Mouse (Mus musculus): ENCODE data around the gene Gpr35. TPM values are rescaled to one million over a fixed set of nuclear protein-coding genes. Genes with fewer than 3 reads are reported as not detected.
A peak's percentile ranks its signal among the peaks of the same experiment; 100 is the strongest.

Gene Gpr35
- polyA plus RNA-seq, 1 experiment from 2014 or later, result not detected

DNA sequence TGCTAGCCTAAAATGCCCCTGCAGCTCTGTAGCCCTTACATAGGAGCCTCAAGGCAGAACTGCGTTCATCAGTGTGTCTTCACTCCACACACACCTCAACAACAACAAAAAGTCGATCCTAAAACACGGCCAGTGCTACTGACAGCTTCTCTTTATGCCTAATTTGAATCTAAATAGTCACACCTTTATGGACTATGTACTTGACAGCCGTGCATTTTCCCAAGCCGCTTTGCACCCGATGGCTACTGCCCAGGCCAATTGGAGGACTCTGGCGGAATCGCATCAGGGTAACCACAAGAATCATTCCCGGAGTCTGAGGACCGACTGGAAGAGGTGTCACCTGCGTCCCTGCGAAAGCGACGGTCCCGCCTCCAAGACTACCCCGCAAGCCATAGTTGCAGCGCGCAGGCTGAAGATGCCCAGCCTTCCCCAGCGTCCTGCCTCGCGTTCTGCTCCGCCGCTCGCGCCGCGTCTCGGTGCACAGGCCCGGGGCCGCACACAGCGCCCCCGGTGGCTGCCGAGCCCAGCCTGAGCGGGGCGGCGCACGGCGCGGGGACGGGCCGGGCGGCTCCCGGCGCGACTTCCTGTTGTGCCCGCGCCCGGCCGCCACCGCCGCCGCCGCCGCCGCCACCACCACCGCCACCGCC, 40.3 kb upstream of the Gpr35 start, which contains the start of gene Rnpepl1:
Gene Rnpepl1, plus strand, starts transcription at position 545 of the 647 bp plus-strand sequence.
- peak within 1 kb of the TSS; percentile 90 for H3K9ac ChIP-seq (ENCODE audit: low read depth, low read length)
- peak within 1 kb of the TSS; percentile 96 for H3K4me2 ChIP-seq (replicated peaks; ENCODE audit: low read depth, low read length)
- ATAC-seq (ENCODE audit: low FRiP score), result peak; percentile 68
- peak within 1 kb of the TSS; percentile 86 for H3K4me3 ChIP-seq (ENCODE audit: low read depth, low read length)
- 0 out of 2 replicates have a peak, but pooled peaks cover 3% of the 10 kb centered on the region for H3K36me3 ChIP-seq (ENCODE audit: control insufficient read depth, insufficient read depth, low read length)
- DNase-seq (ENCODE audit: low spot score), result peak; percentile 87
- peaks cover 5% of the 10 kb centered on the region; the same call in 1 of the 2 replicates for H3K27me3 ChIP-seq (ENCODE audit: control insufficient read depth, insufficient read depth, low read length)
- H3K4me1 ChIP-seq (replicated peaks; ENCODE audit: control insufficient read depth, insufficient read depth, low read length), result peaks cover 10% of the 10 kb centered on the region
- peak within 1 kb of the TSS; percentile 88 for H3K27ac ChIP-seq (ENCODE audit: low read depth, low read length)
- under 1% methylated on average over 30 of the region's 57 CpGs for WGBS
- H3K9me3 ChIP-seq (ENCODE audit: control insufficient read depth, low read length), result no peaks in the 10 kb centered on the region

DNA sequence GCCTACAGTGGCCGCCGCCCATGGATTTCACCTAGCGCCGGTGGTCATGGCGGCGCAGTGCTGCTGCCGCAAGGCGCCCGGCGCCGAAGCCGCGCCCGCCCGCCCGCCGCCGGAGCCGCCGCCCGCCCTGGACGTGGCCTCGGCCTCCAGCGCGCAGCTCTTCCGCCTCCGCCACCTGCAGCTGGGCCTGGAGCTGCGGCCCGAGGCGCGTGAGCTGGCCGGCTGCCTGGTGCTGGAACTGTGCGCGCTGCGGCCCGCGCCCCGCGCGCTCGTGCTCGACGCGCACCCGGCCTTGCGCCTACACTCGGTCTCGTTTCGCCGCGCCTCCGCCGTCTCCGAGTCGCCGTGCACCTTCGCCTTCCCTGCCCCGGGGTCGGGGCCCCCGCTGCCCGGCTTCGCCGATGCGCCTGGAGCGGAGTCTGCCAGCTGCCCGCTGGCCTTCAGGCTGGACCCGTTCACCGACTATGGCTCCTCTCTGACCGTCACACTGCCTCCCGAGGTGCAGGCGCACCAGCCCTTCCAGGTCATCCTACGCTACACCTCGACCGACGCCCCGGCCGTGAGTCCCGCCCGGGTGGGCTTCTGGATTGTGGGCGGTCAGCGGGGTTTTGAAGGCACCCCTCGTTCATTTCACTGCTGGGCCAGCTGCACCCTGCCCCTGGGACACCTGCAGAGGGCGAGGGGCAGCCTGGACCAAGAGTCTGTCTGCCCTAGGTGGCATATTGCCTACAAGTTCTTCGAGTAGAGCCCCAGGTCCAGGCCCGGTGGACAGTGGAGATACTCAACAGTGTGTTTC, 39.5 kb upstream of the Gpr35 start:
- H3K4me3 ChIP-seq (ENCODE audit: low read depth, low read length), result peak overlapping the region; percentile 86
- 0 out of 2 replicates have a peak, but pooled peaks cover 3% of the 10 kb centered on the region for H3K36me3 ChIP-seq (ENCODE audit: control insufficient read depth, insufficient read depth, low read length)
- 1% methylated on average over 59 of the region's 85 CpGs for WGBS
- peak; percentile 30 for ATAC-seq (ENCODE audit: low FRiP score)
- H3K4me2 ChIP-seq (replicated peaks; ENCODE audit: low read depth, low read length), result peak overlapping the region; percentile 96
- peaks cover 10% of the 10 kb centered on the region for H3K4me1 ChIP-seq (replicated peaks; ENCODE audit: control insufficient read depth, insufficient read depth, low read length)
- peaks cover 5% of the 10 kb centered on the region; the same call in 1 of the 2 replicates for H3K27me3 ChIP-seq (ENCODE audit: control insufficient read depth, insufficient read depth, low read length)
- no peaks in the 10 kb centered on the region for H3K9me3 ChIP-seq (ENCODE audit: control insufficient read depth, low read length)
- H3K27ac ChIP-seq (ENCODE audit: low read depth, low read length), result peak overlapping the region; percentile 88
- DNase-seq (ENCODE audit: low spot score), result peak; percentile 72
- peak overlapping the region; percentile 90 for H3K9ac ChIP-seq (ENCODE audit: low read depth, low read length)

DNA sequence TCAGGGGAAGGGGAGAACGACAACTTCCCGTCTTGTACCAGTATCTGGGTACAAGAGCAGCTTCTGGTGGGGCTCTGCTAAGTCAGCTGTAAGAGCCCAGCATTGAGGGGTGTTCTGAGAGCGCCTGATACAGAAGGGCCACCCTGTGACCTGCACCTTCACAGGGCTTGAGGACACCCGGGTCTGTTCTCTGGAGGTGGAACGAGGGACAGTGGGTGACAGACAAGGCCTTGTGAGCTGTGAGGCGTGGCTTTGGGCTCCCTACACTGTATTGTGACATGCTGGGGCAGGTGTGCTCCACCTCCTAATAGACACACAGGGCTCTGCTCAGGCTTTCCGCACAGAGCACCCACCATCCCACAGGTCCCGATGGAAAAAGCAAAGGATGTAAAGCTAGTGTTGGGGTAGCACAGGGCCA, 38.9 kb upstream of the Gpr35 start:
- no peak for ATAC-seq (ENCODE audit: low FRiP score)
- Histone ChIP-seq H3K9me3 (ENCODE audit: control insufficient read depth, low read length) (no peaks in the 10 kb centered on the region), H3K4me1 (replicated peaks; ENCODE audit: control insufficient read depth, insufficient read depth, low read length) (peaks cover 9% of the 10 kb centered on the region), H3K27ac (ENCODE audit: low read depth, low read length) (no peak overlapping the region), H3K9ac (ENCODE audit: low read depth, low read length) (peak overlapping the region; percentile 90), H3K4me2 (replicated peaks; ENCODE audit: low read depth, low read length) (peak overlapping the region; percentile 96), H3K4me3 (ENCODE audit: low read depth, low read length) (peak overlapping the region; percentile 86), H3K27me3 (ENCODE audit: control insufficient read depth, insufficient read depth, low read length) (peaks cover 5% of the 10 kb centered on the region; the same call in 1 of the 2 replicates), H3K36me3 (ENCODE audit: control insufficient read depth, insufficient read depth, low read length) (0 out of 2 replicates have a peak, but pooled peaks cover 3% of the 10 kb centered on the region)
- 43% methylated on average over 8 of the region's 8 CpGs for WGBS
- DNase-seq (ENCODE audit: low spot score), result no peak

DNA sequence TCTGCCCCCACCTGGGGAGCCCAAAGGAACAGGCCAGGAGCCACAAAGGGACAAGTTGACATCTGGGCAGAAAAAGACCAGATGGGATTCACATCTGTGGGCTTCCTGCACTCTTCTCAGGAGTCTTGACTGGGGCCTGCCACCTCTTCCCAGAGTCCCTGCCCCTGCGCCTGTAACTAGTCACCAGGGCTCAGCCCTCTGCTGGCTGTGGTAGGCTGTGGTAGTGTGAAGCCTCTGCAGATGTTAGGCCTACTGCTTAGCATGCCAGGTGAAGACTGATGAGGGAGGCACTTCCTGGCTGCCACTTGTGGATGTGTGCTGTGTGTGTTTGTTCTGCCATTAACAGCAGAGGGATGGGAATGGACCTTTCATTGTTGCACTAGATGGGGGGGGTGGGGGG, 38.4 kb upstream of the Gpr35 start:
- peak; percentile 31 for DNase-seq (ENCODE audit: low spot score)
- H3K27ac ChIP-seq (ENCODE audit: low read depth, low read length), result no peak overlapping the region

DNA sequence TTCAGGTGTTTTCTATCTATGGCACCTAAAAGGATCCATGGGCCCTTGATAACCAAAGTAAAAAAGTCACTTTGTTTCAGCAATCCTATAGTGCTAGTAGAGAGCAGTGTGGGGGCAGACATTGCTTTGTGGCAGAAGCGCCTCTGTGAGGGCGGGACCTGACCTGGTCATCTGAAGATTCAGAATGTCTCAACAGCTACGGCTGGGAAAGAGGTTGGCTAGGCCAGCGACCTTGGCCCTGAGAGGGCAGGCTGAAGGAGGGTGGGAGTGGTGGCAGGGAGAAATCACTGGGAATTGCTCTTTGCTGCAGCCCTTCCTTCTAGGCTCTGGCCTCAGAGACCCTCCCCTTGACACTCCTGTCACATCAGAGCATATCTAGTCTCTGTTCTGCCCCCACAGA, 36.4 kb upstream of the Gpr35 start:
- DNase-seq (ENCODE audit: low spot score), result no peak
- Histone ChIP-seq H3K4me3 (ENCODE audit: low read depth, low read length) (no peak overlapping the region), H3K4me2 (replicated peaks; ENCODE audit: low read depth, low read length) (no peak overlapping the region), H3K36me3 (ENCODE audit: control insufficient read depth, insufficient read depth, low read length) (peaks cover 6% of the 10 kb centered on the region; the same call in 1 of the 2 replicates), H3K9me3 (ENCODE audit: control insufficient read depth, low read length) (no peaks in the 10 kb centered on the region), H3K27me3 (ENCODE audit: control insufficient read depth, insufficient read depth, low read length) (peaks cover 3% of the 10 kb centered on the region; the same call in 1 of the 2 replicates), H3K4me1 (replicated peaks; ENCODE audit: control insufficient read depth, insufficient read depth, low read length) (peaks cover 8% of the 10 kb centered on the region), H3K27ac (ENCODE audit: low read depth, low read length) (no peak overlapping the region), H3K9ac (ENCODE audit: low read depth, low read length) (no peak overlapping the region)
- 80% methylated on average over 4 of the region's 4 CpGs for WGBS
- ATAC-seq (ENCODE audit: low FRiP score), result no peak

More for the DNA sequence above, 38.4 kb upstream of the Gpr35 start:
- Histone ChIP-seq H3K4me2 (replicated peaks; ENCODE audit: low read depth, low read length) (peak overlapping the region; percentile 96), H3K9me3 (ENCODE audit: control insufficient read depth, low read length) (no peaks in the 10 kb centered on the region), H3K36me3 (ENCODE audit: control insufficient read depth, insufficient read depth, low read length) (0 out of 2 replicates have a peak, but pooled peaks cover 3% of the 10 kb centered on the region), H3K27me3 (ENCODE audit: control insufficient read depth, insufficient read depth, low read length) (peaks cover 5% of the 10 kb centered on the region; the same call in 1 of the 2 replicates), H3K4me1 (replicated peaks; ENCODE audit: control insufficient read depth, insufficient read depth, low read length) (peaks cover 8% of the 10 kb centered on the region), H3K4me3 (ENCODE audit: low read depth, low read length) (peak overlapping the region; percentile 86; the same call in 1 of the 2 replicates), H3K9ac (ENCODE audit: low read depth, low read length) (no peak overlapping the region)
- no peak for ATAC-seq (ENCODE audit: low FRiP score)
- WGBS, result 43% methylated on average over 1 of the region's 1 CpGs

DNA sequence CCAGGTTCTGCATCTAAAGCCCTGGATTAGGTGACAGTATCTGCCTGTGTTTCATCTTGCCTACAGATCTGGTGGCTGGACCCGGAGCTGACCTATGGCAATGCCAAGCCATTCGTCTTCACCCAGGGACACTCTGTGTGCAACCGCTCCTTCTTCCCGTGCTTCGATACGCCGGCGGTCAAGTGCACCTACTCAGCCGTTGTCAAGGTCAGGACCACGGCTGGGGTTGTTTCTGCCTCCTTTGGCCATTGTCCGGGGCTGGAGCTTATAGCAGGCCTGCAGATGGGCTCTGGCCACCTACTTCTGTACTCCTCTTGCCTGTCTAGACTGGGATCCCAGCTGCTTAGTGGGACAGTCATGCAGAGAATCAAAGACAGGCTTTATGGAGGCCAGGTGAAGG, 35.7 kb upstream of the Gpr35 start:
- Histone ChIP-seq H3K36me3 (ENCODE audit: control insufficient read depth, insufficient read depth, low read length) (peaks cover 6% of the 10 kb centered on the region; the same call in 1 of the 2 replicates), H3K27me3 (ENCODE audit: control insufficient read depth, insufficient read depth, low read length) (no peaks in the 10 kb centered on the region), H3K4me1 (replicated peaks; ENCODE audit: control insufficient read depth, insufficient read depth, low read length) (peaks cover 2% of the 10 kb centered on the region), H3K4me2 (replicated peaks; ENCODE audit: low read depth, low read length) (no peak overlapping the region), H3K9me3 (ENCODE audit: control insufficient read depth, low read length) (no peaks in the 10 kb centered on the region), H3K27ac (ENCODE audit: low read depth, low read length) (no peak overlapping the region), H3K9ac (ENCODE audit: low read depth, low read length) (no peak overlapping the region), H3K4me3 (ENCODE audit: low read depth, low read length) (no peak overlapping the region)
- DNase-seq (ENCODE audit: low spot score), result no peak
- WGBS, result 95% methylated on average over 11 of the region's 11 CpGs
- no peak for ATAC-seq (ENCODE audit: low FRiP score)

DNA sequence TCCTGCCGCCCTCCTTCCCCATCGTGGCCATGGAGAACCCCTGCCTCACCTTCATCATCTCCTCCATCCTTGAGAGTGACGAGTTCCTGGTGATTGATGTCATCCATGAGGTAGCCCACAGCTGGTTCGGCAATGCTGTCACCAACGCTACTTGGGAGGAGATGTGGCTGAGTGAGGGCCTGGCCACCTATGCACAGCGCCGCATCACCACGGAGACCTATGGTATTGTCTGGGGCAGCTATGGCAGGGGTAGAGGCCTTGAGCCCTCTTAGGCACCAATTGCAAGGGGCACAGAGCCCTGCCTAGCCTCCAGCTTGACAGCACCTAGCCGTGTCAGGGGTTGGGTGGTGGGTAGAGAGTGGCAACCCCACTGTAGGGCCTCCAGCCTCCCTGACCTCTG, 33.9 kb upstream of the Gpr35 start:
- no peaks in the 10 kb centered on the region for H3K9me3 ChIP-seq (ENCODE audit: control insufficient read depth, low read length)
- H3K4me3 ChIP-seq (ENCODE audit: low read depth, low read length), result no peak overlapping the region
- 92% methylated on average over 9 of the region's 9 CpGs for WGBS
- ATAC-seq (ENCODE audit: low FRiP score), result no peak
- no peak for DNase-seq (ENCODE audit: low spot score)
- no peak overlapping the region for H3K4me2 ChIP-seq (replicated peaks; ENCODE audit: low read depth, low read length)
- H3K36me3 ChIP-seq (ENCODE audit: control insufficient read depth, insufficient read depth, low read length), result peaks cover 6% of the 10 kb centered on the region; the same call in 1 of the 2 replicates
- no peak overlapping the region for H3K27ac ChIP-seq (ENCODE audit: low read depth, low read length)
- no peaks in the 10 kb centered on the region for H3K27me3 ChIP-seq (ENCODE audit: control insufficient read depth, insufficient read depth, low read length)
- H3K9ac ChIP-seq (ENCODE audit: low read depth, low read length), result no peak overlapping the region
- H3K4me1 ChIP-seq (replicated peaks; ENCODE audit: control insufficient read depth, insufficient read depth, low read length), result no peaks in the 10 kb centered on the region; the same call in 1 of the 2 replicates

DNA sequence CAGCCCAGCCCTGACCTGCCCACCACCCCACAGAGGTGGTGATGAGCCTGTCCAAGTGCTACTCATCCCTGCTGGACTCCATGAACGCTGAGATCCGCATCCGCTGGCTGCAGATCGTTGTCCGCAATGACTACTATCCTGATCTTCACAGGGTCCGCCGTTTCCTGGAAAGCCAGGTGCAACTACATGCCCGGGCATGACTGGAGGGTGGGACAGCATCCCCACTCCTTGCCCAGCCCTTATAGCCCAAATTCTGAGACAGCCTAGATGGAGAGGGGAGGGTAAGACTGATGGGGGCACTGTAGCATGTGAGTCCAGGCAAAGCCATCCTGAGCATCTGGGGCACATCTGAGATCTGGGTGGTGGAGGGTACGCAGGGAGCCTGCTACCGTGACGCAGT, 31.5 kb upstream of the Gpr35 start:
- ATAC-seq (ENCODE audit: low FRiP score), result no peak
- H3K4me2 ChIP-seq (replicated peaks; ENCODE audit: low read depth, low read length), result no peak overlapping the region
- H3K9me3 ChIP-seq (ENCODE audit: control insufficient read depth, low read length), result no peaks in the 10 kb centered on the region
- H3K4me3 ChIP-seq (ENCODE audit: low read depth, low read length), result no peak overlapping the region
- no peak overlapping the region for H3K9ac ChIP-seq (ENCODE audit: low read depth, low read length)
- H3K36me3 ChIP-seq (ENCODE audit: control insufficient read depth, insufficient read depth, low read length), result peaks cover 6% of the 10 kb centered on the region; the same call in 1 of the 2 replicates
- WGBS, result 97% methylated on average over 11 of the region's 11 CpGs
- no peak for DNase-seq (ENCODE audit: low spot score)
- H3K27ac ChIP-seq (ENCODE audit: low read depth, low read length), result no peak overlapping the region
- H3K27me3 ChIP-seq (ENCODE audit: control insufficient read depth, insufficient read depth, low read length), result no peaks in the 10 kb centered on the region
- no peaks in the 10 kb centered on the region for H3K4me1 ChIP-seq (replicated peaks; ENCODE audit: control insufficient read depth, insufficient read depth, low read length)

Measured in hindbrain, embryonic 11.5 days (tissue).